Mouse (Mus musculus) brain, embryonic 14.5 days (tissue): Measurements from ENCODE around the gene Celf1. TPM values are rescaled to one million over a fixed set of nuclear protein-coding genes. Genes with fewer than 3 reads are reported as not detected.
A peak's percentile ranks its signal among the peaks of the same experiment; 100 is the strongest.

Experiments used
- DNase-seq: peaks from one replicate; pipeline ENCODE4 v3.0.0-alpha.2; 2011; ENCODE audit warnings: low read depth
- CTCF ChIP-seq: fragments of 200-500 bp; IDR thresholded peaks from 2 replicates; pipeline ENCODE4 v1.5.1; 2012; ENCODE audit warnings: inconsistent platforms, mild to moderate bottlenecking, moderate library complexity, borderline replicate concordance; ENCODE audit not compliant: insufficient read depth, insufficient read length; ENCODE audit errors: extremely low read depth
- POLR2A ChIP-seq: fragments of 200-500 bp; IDR thresholded peaks from 2 replicates; pipeline ENCODE4 v1.6.1; 2012; ENCODE audit warnings: mild to moderate bottlenecking, inconsistent platforms, borderline replicate concordance; ENCODE audit not compliant: poor library complexity, insufficient read depth, insufficient read length, severe bottlenecking; ENCODE audit errors: extremely low read depth
- polyA plus RNA-seq: library from polyadenylated mRNA; depleted of rRNA; stranded (reverse); fragments of >200 nt; gene quantifications from 2 replicates; pipeline ENCODE4 v1.2.3, GENCODE M21; 2012; rRNA removed

The Celf1 gene
- polyA plus RNA-seq, 1 experiment = 130 TPM

DNA sequence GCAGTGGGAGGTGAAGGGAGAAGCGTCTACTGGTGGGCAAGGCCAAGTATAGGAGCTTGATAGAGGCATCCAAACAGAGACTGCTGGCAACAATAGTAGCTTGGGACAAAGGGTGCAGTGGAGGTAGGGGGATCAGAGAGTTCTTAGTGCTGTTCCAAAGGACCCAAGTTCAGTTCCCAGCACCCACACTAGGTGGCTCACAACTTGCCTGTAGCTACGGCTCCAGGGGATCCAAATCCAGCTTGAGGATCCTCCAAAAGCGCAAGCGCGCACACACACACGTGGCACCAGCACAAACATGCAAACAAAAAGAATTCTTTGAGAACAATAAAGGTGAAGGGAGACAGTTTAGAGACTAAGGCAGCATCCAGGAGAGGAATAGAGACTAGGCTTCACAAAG is 124.0 kb downstream of the Celf1 start:
- DNase-seq = no peak
- no peak; the same call in 1 of the 2 replicates for TF ChIP-seq CTCF
- TF ChIP-seq POLR2A = no peak

DNA sequence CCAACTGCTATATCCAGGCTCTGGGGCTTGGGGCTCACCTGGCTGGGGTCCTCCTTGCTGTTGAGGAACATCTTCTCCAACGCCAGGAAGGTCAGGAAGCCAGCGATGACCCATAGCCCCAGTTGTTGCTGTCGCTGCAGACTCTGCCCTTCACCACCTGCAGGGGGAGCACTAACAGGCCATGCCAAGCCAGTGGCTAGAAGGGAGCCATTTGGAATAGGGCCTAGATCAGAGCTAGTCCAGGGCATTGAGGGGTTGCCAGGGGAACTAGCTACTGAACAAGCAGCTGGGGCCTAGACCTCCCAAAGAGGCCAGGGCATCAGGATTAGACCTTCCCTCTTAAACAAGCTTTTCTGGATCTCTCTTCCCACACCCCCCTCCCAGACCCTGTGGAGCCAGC is 125.4 kb downstream of the Celf1 start:
- peak; percentile 63 for DNase-seq
- TF ChIP-seq POLR2A (no peak), CTCF (peak; percentile 68)

DNA sequence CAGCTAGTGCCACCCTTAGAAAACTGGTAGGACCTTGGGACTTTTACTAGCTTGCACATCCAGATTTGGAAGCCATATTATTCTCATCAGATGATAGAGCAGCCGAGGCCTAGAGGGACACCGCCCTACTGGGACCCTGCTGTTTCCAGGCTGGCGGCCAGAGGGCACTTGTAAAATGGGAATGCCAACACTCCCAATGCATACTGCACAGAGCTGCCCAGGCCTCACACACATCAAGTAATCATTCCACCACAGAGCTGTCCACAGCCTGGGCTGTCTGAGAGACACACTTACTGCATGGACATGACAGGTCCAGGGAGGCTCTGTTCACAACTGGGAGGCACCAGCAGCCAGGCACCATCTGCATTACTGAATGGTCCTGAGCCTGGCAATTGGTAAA is 126.3 kb downstream of the Celf1 start:
- TF ChIP-seq POLR2A (no peak), CTCF (no peak)
- no peak for DNase-seq

DNA sequence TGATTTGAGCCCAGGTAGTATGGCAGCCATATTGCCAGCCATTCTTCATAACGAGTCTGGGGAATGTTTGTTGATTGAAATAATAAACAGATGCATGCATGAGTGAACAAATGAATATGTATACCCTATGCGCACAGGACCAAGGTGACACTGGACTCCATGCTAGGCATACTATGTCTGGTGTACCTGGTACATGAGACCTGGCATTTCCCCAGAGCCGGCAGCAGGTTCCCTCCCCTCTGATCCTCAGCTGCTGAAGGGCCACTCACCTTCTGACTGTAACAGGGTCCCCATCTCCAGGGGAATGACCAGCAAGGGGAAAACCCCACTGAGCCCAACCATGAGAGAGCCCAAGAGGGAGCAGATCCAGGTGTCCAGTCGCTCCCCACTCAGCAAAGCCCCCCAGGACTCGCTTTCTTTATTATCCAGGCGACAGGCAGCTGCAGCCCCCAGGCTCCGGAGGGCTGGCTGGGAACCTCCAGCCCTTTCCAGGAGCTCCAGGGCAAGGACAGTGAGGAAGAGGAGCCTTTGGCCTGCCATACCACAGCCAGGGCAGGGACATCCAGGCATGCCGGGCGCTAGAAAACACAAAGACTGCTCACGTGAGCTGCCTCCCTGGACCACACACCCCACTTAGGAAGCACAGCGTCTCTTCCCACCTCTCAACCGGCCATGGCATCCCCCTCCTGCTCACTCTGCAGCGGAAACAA is 128.1 kb downstream of the Celf1 start:
- DNase-seq = no peak
- TF ChIP-seq CTCF (no peak), POLR2A (no peak)

DNA sequence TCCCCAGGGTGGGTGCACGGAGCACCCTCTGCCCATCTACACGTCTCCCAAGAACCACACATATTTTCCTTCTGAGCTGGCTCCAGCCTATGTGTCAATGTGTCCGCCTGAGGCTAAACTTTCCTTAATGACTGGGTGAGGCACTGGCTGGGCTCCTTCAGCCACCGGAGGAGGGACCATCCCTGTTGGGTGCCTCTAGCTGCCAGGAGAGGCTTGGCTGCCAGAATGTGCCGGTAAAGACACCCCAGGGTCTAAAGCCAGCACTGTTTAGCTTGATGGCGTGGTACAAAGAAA is 128.6 kb downstream of the Celf1 start:
- TF ChIP-seq POLR2A (no peak), CTCF (no peak)
- DNase-seq = no peak

Other genes with a start within 250 kb of the Celf1 start
- gene Fnbp4, start 195.0 kb upstream of the Celf1 start, polyA plus RNA-seq = 97.7 and 124 TPM in 2 replicates
- gene Agbl2, start 157.7 kb upstream of the Celf1 start, polyA plus RNA-seq = 0.72 and 1.4 TPM in 2 replicates
- gene Mtch2, start 93.2 kb upstream of the Celf1 start, polyA plus RNA-seq = 145 and 167 TPM in 2 replicates
- 165 and 182 TPM in 2 replicates for gene C1qtnf4, start 54.5 kb upstream of the Celf1 start, polyA plus RNA-seq
- 42.3 and 44.8 TPM in 2 replicates for gene Kbtbd4, start 35.6 kb upstream of the Celf1 start, polyA plus RNA-seq
- 144 and 185 TPM in 2 replicates for gene Ndufs3, start 35.6 kb upstream of the Celf1 start, polyA plus RNA-seq
- gene Rapsn, start 95.2 kb downstream of the Celf1 start, polyA plus RNA-seq = 0.83 and 1.1 TPM in 2 replicates
- gene Psmc3, start 113.6 kb downstream of the Celf1 start, polyA plus RNA-seq = 159 and 160 TPM in 2 replicates
- 50.7 and 58.1 TPM in 2 replicates for gene Slc39a13, start 130.0 kb downstream of the Celf1 start, polyA plus RNA-seq
- 5.1 and 5.3 TPM in 2 replicates for gene Spi1, start 142.0 kb downstream of the Celf1 start, polyA plus RNA-seq
- 0.03 TPM in 1 of 2 replicates, not detected in the other for gene Mybpc3, start 177.8 kb downstream of the Celf1 start, polyA plus RNA-seq
- 71.0 and 107 TPM in 2 replicates for gene Madd, start 243.5 kb downstream of the Celf1 start, polyA plus RNA-seq